Mouse (Mus musculus): Measurements from ENCODE around the gene Cnpy4.
"Not testable (repeated sequence)": the region's sequence is repeated elsewhere in the genome, so short reads cannot be mapped to it uniquely, and the experiment has no call there.

Cnpy4 gene

DNA sequence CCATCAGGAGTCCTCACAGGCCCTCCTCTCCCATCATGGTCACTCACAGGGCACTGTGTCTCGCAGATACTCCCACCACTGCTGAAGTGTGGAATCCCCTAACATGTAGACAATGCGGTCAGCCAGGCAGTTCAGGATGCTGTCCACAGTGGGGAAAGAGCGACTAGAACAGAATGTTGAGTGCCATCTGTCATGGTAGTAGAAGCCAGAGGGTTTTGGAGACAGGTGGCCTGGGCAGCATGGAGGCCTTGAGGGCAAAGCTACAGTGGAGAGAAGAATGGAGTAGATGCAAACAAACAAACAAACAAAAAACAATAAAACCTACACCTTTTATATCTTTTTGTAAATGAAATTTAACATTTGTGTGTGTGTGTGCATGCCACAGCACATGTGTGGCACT is 14.8 kb downstream of the Cnpy4 start:
- DNase-seq (ENCODE audit: low spot score): no peak

DNA sequence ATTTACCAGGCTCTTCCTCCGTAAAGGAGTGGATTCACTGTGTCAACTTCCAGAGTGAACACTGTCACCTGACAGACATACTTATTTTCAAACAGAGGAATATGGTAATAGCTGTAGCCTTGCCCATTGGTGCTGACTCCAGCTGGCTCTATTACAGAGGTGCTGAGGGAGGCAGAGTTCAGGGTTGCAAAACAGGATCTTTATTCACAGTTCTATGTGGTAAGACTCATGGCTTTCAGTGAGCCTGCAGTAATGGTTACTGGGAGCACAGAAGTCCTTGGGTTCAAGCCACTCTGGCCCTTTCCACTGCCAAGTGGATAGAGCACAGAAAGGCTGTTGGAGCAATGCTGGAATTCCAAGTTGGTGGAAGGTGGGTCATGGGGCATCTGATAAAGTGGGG is 20.0 kb downstream of the Cnpy4 start:
- DNase-seq (ENCODE audit: low spot score): no peak

DNA sequence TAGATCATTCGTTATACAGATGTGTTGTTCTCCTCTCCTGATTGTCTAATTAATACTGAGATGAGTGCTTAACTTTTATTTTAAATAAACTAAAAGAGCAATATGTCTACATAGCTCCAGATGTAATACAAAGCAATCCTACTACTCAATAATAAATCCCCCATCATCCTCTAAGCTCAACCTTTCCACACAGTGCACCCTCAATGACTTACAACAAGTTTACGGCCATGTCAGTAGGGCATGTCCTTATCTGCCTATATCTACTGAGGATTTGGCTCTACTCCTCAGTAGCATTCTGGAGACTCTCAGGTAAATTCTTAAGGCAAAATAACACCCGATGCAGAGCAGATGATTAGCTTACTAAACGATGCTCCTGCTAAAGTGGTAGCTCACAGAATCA is 20.6 kb downstream of the Cnpy4 start:
- no peak for DNase-seq (ENCODE audit: low spot score)

DNA sequence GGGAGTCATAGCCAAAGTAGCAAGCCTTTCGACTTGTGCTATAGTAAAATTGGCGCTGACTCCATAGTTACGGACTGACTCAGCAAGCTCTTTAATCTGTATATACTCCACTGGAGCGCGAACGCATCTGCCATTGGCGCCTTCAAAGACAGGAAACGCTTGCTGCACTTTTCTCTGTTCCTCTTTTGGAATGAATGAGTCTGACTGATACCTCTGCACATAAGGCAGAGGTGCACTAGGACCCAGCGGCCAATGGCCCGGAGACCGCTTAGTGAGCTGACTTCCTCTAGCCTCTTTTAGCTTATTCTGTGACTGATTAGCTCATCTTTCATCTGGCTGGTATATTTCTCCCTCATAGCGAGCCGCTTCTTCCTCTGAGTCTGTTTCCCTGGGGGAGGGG is 29.3 kb downstream of the Cnpy4 start:
- DNase-seq (ENCODE audit: low spot score): not testable (repeated sequence)

DNA sequence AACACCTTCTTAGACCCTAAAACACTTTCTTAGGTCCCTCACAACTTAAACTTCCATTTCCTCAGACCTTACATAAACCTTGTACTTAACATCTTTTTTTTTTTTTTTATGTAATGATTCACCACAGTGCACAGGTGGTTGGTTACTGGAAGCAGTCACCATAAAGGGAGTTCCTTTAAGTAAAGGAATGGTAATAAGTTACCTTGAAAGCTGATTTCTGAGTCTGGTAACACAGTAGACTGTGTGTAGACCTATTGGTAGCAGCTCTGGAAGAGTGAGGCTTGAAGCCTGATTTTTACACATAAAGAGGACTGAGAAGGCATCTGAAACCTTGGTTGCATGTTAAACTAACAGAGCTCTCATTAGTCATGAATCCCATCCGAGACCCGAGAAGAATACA is 32.6 kb downstream of the Cnpy4 start:
- DNase-seq (ENCODE audit: low spot score): no peak

DNA sequence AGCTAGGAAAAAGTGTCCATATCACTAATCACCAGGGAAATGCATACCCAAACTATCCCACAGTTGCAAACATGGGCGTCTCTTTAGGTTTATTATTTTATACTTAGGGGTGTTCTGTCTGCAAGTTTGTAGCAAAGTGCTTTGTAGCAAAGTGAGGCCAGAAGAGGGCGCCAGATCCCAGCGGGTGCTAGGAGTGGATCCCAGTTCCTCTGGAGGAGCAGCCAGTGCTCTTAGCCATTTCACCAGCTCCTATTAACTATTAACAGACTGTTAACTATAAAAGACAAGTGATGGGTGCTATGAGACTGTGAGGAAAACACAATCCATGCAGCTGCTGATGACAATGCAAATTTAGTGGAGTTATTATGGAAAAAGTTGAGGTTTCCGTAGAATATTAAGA is 34.8 kb downstream of the Cnpy4 start:
- peak; percentile 55 for DNase-seq (ENCODE audit: low spot score)

DNA sequence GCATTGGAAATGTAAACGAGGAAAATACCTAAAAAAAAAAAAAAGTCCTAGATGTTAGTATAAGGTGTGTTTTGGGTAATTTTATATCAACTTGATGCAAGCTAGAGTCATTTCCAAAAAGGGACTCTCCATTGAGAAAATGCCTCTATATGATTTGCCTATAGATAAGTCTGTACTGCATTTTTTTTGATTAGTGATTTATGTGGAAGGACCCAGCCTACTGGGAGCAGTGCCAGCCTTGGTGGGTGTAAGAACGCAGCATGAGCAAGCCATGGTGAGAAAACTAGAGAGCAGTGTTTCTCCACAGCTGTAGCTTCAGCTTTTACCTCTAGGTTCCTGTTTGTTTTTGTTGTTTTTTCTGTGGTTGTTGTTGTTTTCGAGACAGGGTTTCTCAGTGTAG is 36.0 kb downstream of the Cnpy4 start:
- DNase-seq (ENCODE audit: low spot score): no peak

DNA sequence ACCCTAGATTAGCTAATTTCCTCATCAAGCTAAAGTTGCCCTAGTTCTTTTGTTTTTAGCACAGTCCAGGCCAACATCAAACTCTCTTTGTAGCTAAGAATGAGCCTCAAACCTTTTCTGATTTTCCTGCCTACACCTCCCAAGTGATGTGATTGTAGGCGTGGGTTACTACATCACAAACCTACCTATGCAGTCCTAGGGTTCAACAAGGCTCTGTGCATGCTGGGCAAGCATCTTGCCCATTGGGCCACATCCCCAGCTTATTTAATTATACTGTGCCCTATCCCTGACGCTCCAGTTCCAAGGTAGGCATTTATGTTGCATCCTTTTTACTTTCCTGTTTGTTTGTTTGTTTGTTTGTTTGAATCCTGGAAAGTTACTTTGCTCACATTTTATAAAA is 38.4 kb downstream of the Cnpy4 start, which contains the start of gene Nxpe5:
TSS of gene Nxpe5 (plus strand) at position 199 of the 400 bp plus-strand sequence.
- no peak for DNase-seq (ENCODE audit: low spot score)

DNA sequence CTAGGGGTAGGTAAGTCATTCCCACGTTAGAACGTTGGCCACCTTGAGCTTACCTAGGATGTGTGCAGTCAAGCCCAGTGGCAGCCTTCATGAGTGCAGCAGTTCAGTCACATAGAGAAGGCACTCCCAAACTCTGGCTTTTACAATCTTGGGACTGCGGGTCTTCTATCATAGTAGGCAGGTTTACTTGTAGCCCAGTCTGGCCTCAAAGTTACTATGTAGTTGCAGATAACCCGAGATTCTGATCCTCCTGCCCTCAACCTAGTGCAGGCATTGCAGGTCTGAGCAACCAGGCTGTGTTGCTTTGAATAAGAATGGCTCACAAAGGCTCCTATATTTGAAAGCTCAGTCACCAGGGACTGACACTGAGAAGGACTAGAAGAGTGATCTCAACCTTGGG is 39.2 kb downstream of the Cnpy4 start:
- no peak for DNase-seq (ENCODE audit: low spot score)

DNA sequence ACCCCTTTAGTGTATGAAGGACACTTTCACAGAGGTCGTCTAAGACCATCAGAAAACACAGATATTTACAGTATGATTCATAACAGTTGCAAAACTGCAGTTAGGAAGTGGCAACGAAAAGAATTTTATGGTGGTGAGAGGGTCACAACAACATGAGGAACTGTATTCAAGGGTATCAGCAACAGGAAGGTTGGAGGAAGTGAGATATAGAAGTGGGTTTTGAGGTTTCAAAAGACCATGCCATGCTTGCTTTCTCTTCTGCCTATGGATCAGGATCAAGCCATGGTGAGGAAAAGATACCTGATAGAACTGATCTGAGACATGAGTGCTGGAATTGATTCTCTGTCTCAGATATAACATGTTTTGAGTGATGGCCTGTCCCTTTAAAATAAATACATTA is 40.1 kb downstream of the Cnpy4 start:
- no peak for DNase-seq (ENCODE audit: low spot score)

DNA sequence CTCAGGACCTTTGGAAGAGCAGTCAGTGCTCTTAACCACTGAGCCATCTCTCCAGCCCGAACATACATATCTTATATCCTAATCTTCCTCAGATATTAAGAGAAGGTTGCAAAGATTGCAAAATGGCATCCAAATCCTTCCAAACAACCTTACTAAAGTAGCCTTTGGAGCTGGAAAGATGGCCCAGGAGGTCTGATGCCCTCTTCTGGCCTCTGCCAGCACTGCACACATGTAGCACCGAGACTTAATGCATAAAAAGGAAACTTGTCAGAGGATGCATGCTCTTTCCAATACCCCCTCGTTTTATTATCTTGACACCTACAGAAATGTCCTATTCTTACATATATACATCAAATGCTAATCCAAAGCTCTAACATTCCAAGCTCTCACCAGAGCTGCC is 40.7 kb downstream of the Cnpy4 start:
- no peak for DNase-seq (ENCODE audit: low spot score)

DNA sequence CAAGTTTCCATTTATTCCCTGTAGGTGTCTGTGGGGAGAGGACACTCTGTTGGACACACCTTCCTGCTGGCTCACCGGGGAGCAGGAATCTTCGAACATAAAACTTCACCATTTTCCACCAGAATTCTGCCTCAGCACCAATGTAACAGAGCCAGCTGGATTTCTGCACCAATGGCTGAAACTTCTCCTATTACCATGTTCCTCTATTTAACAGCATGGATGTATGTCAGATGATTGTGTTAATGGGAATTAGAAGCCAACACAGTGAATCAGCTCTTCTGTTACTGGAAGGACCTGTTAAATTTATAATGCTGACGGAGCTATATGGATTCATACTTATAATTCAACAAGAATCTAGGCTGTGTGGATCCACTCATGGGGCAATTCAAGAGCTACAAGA is 42.2 kb downstream of the Cnpy4 start:
- DNase-seq (ENCODE audit: low spot score): no peak

DNA sequence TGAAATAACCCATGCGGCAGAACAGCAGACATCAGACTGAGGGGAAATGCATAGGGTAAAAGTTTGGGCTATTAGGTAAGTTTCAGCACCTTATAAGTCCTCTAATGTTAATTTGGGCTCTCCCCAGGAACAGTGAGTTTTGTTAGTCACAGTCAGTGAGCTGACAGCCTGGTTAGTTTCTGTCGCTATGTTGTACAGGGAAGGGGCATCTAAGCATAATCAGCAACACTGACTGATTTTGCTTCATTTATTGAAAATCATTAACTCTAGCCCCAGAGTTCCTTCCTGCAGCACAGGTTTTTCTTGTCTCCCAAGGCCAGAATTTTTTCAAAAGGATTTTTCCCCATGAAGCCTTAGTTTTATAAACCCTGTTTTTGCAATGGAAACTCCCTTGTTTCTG is 46.5 kb downstream of the Cnpy4 start:
- no peak for DNase-seq (ENCODE audit: low spot score)

DNA sequence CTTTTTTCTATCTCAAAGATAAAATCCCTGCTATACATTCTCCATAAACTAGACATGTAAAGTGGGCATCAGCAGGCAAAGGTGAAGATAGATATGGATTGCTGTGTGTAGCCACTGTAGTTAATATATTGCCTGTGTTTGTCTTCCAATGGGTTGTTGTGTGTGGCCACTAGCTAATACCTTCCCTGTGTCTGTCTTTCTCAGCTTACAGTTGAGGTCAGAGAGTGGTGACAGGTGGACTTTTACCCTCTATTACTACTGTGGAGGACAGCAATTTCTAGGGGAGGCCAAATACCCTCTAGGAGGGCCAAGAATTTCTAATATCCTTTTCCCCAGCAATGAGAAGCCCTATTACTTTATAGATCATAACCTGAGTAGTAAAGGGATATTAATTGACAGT is 46.9 kb downstream of the Cnpy4 start:
- no peak for DNase-seq (ENCODE audit: low spot score)

DNA sequence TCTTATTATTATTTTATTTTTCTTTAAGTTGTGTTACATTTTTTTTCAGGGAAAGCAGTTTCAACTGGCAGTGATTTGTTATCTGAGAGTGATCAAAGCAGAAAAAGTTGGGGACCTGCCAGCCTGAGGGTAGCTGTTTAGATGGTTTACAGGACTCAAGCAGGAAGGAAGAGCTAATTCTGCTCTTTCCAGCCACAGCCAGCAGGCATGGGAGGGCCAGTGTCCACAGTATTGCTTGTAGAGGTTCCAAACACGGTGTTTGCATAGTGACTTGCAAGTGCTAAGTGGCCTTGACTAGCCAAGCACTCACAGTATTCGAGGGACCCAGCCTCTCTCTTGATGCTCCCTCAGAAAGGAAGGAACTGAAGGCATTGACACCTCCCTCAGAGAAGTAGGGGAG is 54.2 kb downstream of the Cnpy4 start:
- DNase-seq (ENCODE audit: low spot score): no peak
